Mouse (Mus musculus) G1E (cell line): ENCODE data around the gene Slc16a11.

Experiments
- CTCF ChIP-seq: IDR thresholded peaks from 2 replicates; pipeline ENCODE4 v1.5.1; 2012; ENCODE audit warnings: low read depth, low read length, inconsistent platforms, mixed read lengths
- GATA1 ChIP-seq: IDR thresholded peaks from 2 replicates; pipeline ENCODE4 v1.6.1; 2012; ENCODE audit warnings: borderline replicate concordance, low read length, inconsistent platforms, mixed read lengths
- POLR2AphosphoS5 ChIP-seq: IDR thresholded peaks from 2 replicates; pipeline ENCODE4 v1.6.1; 2012; ENCODE audit warnings: low read depth, low read length, inconsistent platforms; ENCODE audit not compliant: insufficient replicate concordance

DNA sequence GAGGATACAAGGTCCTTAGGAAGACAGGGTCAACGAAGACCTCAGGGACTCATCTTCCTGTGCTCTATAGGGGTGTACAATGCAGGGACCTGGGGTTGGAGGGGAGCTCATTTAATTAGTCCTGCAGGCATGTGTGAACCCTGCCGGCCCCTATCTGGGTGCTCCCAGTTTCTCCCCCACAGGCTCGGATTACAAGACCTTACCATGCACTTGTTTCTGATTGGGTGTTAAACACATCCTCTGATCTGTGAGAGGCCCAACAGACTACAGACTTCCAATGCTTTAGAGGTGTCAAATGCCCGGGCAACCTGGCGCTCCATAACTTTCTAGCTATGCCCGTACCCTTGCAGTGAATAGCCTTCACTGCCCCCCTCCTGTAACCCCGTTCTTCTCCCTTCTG is 44.4 kb upstream of the Slc16a11 start:
- TF ChIP-seq CTCF (no peak), GATA1 (no peak), POLR2AphosphoS5 (no peak)
